Mouse (Mus musculus) right cerebral cortex, postnatal 36 days (tissue): ENCODE data around the gene Enpp4.
A peak's percentile ranks its signal among the peaks of the same experiment; 100 is the strongest.

ENCODE experiments used
- DNase-seq, 2 experiments: peaks; one replicate each; pipeline ENCODE4 v3.0.0; 2022; ENCODE audit warnings: low spot score in 2 of 2, mixed read lengths in 1 of 2

Enpp4 gene

DNA sequence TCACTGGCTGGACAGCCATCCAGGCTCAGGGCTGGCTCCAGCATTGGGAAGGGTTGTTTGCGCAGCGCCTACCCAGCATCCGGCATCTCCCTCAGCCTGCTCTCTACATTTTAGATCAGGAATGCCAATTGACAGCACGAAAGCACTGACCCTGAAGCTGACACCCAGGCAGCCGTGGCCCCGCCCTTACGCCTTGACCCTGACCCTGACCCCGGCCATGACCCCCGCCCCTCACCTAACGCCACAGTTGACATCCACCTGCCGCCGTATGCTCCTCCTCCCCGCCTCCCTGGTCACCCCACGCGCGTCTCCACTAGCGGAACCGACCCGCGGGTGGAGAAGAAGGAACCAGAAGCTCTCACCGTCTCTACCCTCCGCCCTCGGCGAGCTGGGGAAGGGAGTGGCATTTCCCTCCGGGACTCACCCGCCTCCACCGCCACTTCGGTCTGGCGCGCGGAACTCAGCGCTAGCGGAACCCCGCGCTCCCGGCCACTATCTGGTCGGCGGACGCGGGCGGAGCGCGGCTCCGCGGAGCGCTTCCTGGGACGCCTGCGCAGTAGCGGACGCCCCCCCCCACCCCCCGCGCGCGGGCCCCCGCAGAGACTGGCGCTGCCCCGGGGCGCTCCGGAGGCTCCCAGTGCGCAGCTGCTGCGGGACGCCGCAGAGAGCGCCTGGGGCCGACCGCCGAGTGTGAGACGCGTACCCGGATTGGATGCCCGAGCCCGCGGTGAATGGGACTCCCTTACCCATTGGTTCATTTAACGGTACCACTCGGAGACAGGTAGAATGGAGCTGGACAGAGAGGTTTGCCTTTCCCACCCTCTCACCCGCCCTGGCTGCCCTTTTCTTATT, at the start of gene Enpp4:
Enpp4 (minus strand) TSS at position 523 of the 852 bp plus-strand sequence.
- peak; percentile 83 to 90 for DNase-seq

DNA sequence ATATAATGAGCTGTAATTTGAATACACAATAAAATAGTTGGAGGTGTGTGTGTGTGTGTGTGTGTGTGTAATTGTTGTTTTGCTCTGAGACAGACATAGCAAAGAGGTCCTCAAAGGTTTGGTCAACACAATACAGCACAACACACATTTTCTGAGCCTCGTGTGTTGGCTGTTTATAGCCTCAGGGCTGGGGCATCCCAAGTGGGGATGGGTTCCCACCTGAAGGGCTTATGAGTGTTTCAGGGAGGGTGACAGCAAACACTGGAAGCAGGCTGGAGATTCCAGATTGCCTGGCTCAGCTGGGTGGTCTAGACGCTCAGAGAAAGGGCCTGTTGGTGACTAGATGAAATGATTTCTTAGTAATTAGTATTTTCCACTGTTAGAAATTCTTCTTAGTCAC, 49.6 kb upstream of the Enpp4 start:
- no peak for DNase-seq

DNA sequence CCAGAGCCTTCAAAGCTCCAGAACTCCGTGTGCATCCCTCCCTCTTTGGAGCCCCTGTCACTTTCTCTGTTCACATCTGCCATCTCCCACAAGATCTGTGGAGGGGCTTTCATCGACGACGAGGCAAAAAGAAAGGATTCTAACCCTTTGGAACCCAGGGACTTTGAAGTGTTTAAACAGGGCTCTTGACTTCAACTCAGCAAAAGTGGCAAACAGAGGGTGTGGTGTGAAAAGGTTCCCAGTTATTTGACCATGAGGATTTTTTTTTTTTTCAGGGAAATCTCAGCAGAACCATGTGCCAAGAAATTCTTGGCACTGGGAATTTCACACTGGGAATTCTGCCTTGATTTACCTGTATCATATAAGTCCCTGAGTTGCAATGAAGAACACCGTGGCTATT, 48.3 kb upstream of the Enpp4 start:
- DNase-seq, result no peak

DNA sequence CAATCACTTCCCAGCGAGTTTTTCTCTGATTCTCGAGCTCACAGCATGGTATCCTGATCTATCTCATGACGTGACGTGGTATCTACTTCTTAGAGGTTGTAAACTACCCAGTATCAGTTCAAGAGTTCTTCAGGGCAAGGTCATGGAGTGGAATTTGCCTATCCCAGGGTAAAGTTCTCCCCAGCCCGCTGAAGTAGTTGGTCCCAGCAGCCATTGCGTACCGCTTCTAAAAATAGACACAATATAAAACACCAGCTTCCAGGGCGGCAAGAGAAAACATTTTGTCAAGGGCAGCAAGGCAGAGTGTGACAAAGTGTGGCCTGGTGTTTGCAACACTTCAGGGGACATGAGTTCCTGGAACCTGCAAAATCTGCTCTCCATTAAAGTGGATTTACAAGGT, 46.3 kb upstream of the Enpp4 start:
- no peak for DNase-seq

DNA sequence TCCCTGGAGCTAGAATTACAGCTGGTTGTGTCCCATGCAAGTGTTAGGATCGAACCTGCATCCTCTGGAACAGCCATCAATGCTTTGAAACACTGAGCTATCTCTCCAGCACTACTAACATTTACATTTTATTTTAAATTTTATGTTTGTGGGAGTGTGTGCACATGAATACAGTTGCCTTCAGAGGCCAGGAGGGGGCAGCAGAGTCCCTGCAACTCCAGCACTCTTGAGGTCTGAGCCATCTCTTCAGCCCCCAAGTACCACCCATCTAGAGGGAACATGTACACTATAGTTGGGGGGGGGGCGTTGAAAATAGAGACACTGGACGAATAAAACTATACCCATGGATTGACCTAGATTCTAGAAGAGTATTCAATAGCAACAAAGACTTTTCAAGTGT, 45.5 kb upstream of the Enpp4 start:
- DNase-seq, result no peak

DNA sequence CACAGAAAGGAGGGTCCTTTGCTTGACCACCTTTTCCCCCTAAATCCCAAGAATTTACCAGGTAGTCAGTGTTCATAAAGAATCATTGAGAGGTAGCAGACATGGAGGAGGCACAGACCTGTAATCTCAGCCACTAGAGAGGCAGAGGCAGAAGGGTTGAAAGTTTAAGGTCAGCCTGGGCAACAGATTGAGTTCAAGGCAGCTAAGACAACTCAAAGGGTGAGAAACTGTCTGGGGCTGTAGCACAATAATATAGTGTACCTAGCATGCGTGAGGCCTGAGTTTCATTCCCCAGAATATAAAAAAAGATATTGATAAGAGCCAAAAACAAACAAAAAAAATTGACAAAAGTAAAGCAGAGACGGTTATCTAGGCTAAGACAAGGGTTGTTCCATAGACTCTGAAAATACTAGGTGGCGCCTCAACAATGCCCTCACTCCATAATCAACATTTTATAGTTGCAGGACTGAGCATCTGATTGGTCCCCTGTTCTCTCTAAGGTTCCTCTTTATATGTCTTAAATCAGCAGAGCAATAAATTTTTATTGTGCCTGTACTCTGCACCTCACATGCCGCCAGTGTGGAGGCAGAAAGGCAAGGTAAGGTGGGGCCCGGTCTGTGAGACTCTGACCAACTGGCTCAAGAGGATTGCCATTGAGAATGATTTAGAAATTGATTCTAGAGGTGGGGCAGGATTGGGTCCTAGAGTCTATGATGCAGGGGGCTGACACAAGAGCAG, 42.7 kb upstream of the Enpp4 start:
- DNase-seq, result no peak

DNA sequence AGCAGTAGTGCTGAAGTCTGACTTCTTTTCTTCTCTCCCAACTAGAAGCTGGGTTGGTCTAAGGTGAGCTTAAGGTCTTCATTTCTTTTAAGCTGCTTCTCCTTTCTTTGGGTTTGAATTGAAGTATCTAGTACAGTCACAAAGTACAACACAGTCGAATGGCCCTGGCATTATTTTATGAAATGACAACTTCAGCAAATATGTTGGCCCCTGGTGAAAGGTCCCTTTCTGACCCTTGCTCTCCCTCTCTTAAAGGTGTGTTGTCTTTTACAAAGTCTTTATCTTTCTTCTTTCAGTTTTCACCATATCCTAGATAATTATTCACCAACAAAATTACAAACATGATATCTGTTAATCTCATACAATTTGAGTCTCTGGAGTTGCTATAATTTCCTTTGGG, 40.2 kb upstream of the Enpp4 start:
- DNase-seq, result no peak

DNA sequence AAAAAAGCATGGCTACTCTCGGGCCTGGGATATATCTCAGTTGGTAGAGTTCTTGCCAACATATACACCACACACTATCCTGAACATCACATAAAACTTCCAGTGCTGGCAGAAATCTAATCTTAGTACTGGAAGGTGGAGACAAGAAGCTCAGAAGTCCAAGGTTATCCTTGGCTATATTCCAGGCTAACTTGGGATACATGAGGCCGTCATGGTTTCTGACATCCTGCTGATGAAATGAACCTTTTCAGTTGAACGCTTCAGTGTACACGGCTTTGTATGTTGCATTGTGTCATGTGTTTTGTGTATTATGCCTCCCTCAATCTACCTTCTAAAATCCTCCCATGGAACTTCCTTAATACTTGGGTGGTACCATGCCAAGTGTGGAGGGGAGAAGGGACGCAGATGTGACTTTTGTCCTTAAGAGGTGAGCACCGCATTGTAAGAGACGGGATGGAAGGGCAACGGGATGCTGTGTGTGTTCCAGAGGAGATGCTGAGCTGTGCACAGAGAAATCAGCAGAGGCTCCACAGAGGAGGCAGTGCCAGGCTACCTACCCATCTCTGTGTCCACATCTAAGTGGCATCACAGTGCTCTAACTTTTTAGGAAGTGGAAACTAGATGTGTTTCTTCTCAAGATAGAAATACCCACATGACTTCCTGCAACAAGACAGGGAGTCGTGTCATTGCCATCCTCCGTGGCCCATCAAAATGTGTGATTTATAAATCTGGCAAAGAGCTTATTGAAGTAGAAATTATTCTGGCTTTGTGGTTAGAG, 31.4 kb upstream of the Enpp4 start:
- DNase-seq, result no peak

DNA sequence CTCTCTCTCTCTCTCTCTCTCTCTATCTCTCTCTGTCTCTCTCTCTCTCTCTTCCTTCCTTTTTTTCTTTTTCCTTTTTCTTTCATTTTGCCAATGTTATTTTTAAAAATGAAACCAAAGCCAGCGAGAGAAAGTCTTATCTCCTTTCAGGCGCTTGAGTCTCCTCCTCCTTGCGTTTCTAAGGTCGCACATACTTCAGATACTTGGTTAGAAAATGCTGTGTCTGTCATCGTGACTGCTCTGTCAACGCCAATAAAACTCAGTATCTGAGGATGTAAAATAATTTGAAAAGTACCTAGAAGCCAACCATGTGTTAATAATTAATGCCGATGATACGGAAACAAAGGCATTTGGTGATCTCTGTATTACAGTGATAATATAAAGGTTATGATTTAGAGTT, 30.4 kb upstream of the Enpp4 start:
- no peak for DNase-seq

DNA sequence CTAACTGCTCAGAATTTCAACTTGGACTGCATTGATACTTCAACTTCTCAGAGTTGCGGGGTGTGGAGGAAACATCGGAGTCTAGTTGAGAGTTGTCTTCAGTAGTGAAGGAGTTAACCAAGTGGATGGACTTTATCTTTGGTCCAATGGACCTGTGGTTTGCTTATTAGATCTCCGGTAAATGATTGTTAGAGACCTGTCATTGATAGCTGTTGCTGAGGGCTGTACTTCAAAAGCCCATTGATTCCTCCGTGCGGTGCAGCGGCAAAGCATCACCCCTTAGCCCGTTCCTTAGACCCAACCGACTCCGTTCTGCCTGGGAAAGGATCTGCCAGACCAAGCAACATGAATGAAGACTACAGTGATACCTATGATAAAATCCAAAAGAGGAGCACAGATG, 28.9 kb upstream of the Enpp4 start:
- DNase-seq, result no peak

DNA sequence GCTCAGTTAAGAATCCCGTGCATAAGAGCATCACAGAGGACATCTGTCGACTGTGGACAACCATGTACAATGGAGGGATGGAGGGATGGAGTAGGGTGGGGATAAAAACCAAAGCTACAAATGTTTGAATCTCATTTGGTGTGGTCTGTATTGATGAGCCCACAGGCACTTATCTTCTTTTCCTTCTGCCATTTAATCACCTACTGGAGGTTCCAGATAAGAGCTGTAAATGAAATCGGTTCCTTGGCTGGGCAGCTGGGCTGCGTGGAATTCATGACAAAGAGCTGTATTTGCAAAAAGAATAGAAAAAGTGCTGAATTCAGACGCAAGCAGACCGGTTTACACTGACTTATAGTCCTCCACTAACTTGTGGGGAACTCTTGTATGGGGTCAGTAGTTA, 28.5 kb upstream of the Enpp4 start:
- DNase-seq, result no peak

DNA sequence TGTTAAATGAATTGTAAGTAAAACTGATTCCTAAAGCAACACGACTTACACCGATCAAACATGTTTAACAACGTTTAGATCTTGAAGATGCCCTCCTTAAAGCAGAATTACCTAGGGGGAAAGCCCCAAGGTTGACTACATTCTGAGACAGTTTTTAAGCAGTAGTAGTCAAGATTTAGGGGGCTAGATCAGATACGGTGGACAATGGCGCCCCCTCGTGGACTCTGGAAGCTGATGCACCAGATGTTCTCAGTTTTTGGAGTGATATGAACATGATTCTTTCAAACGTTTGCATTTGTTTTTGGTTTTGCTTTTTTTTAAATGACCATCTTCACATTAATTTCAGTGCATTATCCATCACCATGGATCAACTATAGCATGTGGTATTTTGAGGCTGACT, 24.8 kb upstream of the Enpp4 start:
- peak; percentile 18 to 23 for DNase-seq

DNA sequence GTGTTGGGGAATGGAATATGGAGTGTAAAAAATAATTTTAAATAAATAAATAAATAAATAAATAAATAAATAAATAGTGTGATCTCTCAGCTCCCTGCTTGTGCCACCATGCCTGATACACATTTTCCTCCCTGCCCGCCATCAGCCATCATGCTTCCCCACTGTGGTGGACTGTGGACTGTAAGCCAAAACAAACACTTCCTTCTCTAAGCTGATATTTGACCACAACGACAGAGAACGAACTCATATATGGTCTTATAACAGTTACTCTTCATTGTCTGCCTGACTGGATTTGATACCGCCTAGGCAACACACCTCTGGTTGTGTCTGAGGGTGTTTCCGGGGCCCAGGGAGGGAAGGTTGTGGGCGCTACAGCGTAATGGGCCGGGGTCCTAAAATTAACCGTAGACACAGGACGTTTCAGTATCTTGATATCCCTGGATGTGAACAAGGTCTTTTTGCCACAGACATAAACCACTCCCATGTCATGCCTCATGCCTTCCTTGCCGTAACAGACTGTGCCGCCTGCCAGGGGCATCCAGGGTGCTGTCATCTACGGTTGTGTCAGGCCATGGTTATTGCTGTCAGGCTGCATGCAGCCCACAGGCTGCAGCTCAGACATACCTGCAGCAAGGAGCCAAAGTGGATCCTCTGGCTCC, 23.6 kb upstream of the Enpp4 start:
- DNase-seq, result no peak

DNA sequence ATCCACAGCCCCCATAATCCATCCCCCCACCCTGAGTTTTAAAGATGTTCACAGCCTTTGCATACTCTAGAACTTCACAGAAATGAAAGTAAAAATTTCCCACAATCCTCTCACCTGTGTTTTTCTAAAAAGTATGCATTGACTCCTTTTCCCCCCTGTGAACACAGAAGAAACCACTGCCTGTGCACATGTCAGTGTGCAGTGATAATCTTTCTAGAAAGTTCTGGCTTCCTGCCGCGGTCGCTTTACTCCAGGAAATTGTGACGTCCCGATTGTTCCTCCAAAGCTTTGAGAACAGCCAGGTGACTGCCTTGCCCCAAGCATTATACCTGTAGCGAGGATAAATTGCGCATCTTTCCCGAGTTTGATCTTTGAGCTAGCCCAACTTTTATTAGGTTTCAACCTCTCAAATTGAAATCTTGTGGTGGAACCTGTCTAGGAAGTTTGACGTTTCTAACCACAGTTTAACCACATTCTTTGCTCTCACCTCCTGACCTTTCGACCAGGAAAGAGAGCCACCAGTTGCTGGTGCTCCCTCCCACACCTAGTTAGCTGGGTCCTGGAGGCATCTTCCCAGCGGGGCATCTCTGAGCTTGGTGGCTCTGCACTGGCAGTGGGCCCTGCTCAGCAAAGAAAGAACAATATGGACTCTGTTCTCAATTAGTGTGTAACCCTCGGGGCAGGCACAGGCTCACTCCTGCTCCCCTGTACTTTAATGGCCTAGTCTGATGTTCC, 15.9 kb upstream of the Enpp4 start:
- DNase-seq, result no peak

DNA sequence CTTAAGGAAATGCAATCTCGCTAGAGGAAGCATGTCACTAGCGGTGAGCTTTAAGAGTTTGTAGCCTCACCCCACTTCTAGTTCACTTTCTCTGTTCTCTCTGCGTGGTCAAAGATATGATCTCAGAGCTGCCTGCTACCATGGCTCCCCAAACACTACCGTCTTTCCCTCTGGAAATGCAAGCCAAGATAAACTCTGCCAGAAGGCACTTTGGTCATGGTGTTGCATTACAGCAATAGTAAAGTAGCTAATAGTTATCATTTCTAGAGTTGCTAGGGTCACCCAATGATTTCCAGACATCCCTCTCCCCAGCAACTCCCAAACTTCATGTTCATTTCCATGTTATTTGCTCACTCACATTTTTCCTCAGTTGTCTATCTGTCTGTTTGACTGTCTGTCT, 12.6 kb upstream of the Enpp4 start:
- no peak for DNase-seq

DNA sequence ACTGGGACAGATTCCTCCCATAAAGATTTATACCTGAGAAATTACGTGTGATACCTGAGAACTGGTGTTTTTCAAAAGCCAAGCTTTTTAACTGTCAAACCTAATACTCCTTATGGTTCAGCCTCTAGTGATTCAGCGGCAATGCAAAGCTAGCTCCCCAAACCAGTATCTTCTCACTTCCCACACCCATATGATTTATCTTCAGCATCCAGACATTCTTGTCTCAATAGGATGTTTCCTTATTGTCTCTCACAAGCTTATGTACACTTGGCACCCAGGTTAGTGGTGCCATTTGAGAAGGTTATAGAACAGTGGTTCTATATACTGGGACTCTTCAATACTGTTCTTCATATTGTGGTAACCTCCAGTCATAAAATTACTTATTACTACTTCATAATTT, 12.1 kb upstream of the Enpp4 start:
- DNase-seq, result no peak

DNA sequence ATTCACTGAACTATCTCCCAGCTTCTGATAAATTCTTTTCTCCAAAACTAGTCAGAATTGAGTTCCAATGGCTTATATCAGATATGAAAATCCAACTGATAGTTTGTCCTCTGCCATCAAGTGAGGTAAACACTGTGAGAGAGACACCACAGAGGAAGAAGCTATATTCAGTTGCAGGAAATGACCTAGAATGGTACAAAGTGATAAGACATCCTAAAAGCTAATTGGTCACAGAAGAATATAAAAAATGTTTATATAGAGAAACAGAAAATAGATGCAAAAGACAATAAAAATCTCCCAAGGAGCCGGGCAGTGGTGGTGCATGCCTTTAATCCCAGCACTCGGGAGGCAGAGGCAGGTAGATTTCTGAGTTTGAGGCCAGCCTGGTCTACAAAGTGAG, 11.0 kb upstream of the Enpp4 start:
- DNase-seq, result no peak

DNA sequence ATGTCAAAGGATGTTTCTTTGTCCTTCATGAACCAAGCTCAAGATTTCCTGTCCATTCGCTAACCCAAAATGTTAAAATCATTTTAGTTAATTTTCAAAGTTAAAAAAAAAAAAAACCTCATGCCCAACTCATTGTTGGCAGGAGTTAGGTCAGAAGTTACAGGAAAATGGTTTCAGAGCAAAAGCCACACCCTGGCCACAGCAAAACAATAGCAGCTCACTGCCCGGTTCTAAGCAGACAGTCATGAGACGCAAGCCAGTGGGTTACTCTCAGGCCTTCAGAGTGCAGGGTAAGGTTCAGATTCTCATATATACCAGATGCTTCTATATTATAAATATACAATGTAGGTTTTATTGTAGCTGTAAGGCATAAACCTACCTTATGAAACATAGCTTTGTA, 2.7 kb upstream of the Enpp4 start:
- no peak for DNase-seq

DNA sequence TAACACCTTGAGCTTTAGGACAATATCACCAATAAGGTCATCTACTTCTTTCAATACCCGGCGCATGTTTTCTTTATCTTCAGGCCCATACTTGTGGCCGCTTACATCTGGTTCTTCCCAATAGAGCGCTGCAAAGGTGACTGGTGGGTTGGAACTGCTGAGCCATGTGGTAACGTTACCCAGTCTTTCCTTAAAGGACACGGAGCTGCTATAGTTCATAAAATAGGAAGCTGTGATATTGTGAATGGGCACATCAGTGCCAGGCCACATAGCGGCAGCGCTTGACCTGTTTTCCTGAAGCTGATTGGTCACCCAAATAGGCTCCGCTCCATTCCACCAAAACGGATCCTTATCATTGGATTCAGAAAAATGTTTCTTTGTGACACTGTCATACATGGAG, 3.6 kb downstream of the Enpp4 start:
- DNase-seq, result no peak

DNA sequence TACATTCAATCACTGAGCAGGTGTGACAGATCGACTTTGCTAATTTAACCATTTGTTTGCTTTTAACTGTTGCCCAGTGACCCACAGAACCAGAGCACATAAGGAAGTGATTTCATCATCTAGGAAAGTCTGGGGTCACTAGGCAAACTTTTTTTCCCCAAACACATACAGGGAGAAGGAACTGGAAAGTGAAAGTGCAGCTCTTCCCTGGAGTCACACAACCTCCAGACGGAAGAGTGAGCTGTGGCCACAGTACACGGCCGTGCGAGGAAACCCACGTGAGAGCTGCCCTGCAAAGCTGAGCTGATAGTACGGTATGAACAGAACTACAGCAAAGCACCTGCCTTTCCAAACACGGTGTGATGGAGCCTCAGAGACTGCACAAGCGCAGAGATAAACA, 4.7 kb downstream of the Enpp4 start:
- DNase-seq, result no peak

DNA sequence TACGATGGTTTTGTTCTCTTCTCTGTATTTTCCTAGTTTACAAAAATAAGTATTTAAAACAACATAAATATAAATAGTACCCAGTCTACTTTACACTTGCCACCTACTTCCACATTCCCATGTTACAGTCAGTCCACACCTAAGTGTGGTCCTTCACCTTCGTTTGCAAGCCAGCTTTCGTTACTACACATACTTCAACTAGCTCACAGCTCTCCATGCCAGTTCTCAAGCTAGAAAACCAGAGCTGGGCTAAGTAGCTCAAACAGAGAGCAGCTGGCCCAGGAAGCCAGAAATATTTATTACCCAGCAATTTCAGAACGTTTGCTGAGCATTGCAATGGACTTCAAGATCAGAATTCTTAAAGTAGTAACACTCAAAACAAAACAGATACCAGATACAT, 5.1 kb downstream of the Enpp4 start:
- no peak for DNase-seq
